Mouse (Mus musculus) ES-Bruce4 (cell line): ENCODE results near the gene Arhgap6. TPM values are rescaled to one million over a fixed set of nuclear protein-coding genes. Genes with fewer than 3 reads are reported as not detected.

Source experiments
- H3K27ac ChIP-seq: 2 replicates; pipeline ENCODE4 v1.5.1; 2012; ENCODE audit warnings: low read length, inconsistent platforms; ENCODE audit not compliant: insufficient read depth
- H3K27me3 ChIP-seq: 2 replicates; pipeline ENCODE4 v1.6.1; 2012; ENCODE audit warnings: mild to moderate bottlenecking, low read length, inconsistent platforms; ENCODE audit not compliant: control insufficient read depth, poor library complexity, insufficient read depth, severe bottlenecking
- H3K36me3 ChIP-seq: 2 replicates; pipeline ENCODE4 v1.6.1; 2012; ENCODE audit warnings: inconsistent platforms, mild to moderate bottlenecking, low read length, moderate library complexity; ENCODE audit not compliant: control insufficient read depth, poor library complexity, insufficient read depth, severe bottlenecking
- H3K4me1 ChIP-seq: one replicate; pipeline ENCODE4 v1.8.1; 2011; ENCODE audit warnings: low read length; ENCODE audit not compliant: control insufficient read depth, insufficient read depth
- H3K4me3 ChIP-seq: 2 replicates; pipeline ENCODE4 v1.5.1; 2011; ENCODE audit warnings: low read depth, mild to moderate bottlenecking, low read length
- H3K9ac ChIP-seq: 2 replicates; pipeline ENCODE4 v1.6.1; 2012; ENCODE audit warnings: low read depth, mild to moderate bottlenecking, inconsistent platforms; ENCODE audit not compliant: poor library complexity, severe bottlenecking
- H3K9me3 ChIP-seq: replicated peaks from 2 replicates; pipeline ENCODE4 v1.6.1; 2012; ENCODE audit warnings: mild to moderate bottlenecking, low read length, inconsistent platforms; ENCODE audit not compliant: control insufficient read depth, poor library complexity, insufficient read depth, severe bottlenecking
- CTCF ChIP-seq: IDR thresholded peaks from one replicate; pipeline ENCODE4 v1.8.1; 2011; ENCODE audit warnings: low read depth, low read length
- EP300 ChIP-seq: IDR thresholded peaks from 2 replicates; pipeline ENCODE4 v1.6.1; 2011; ENCODE audit warnings: low read depth, low read length; ENCODE audit not compliant: insufficient read depth
- POLR2A ChIP-seq: IDR thresholded peaks from one replicate; pipeline ENCODE4 v1.8.1; 2011; ENCODE audit warnings: low read length; ENCODE audit not compliant: insufficient read depth
- polyA plus RNA-seq: library from polyadenylated mRNA; stranded (reverse); fragments of >200 nt; gene quantifications from 2 replicates; pipeline ENCODE4 v1.2.4, GENCODE M21; 2011; ENCODE audit warnings: low read depth; ENCODE audit not compliant: missing spikeins, insufficient read depth, insufficient read length

The Arhgap6 gene
- 1.2 TPM in 2 replicates for polyA plus RNA-seq

DNA sequence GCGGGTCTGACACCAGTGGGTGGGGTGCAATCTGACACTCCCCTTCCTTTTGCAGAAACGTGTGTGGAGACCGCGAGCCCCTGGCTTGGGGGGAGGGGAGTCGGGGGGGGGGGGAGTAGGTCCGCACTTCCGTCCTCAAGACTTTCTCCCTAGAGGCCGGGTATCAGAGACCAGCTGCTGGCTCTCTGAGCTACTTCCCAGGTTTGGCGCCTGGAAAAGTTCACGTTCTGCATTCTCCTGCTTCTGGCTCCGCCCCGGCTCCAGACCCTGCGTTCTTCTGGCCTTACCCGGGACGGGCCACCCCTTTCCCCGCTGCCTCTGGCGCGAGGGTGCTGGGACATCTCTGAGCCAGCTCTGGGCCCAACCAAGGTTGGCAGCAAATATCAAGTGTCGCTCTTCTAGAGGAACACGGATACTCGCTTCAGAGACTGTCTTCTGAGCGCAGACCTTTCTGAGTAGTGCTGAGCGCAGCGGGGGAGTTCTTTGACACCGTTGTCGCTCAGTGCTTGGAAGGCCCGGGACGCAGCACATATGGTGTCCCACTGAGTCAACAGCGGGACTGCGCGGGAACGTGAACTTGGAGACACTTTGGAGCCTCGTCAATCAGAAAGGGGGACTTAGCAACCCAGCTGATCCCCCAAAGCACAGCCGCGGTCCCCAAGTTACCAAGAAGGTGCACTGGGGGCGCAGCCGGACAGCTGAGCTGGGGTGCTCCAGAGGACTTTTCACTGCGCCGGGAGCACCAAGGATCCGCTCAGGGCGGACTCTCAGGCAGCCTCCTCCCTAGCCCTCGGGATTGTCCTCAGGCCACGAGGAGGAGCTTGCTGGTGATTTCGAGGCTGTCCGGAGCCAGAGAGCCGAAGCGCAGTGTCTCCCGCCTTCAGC, at the start of gene Arhgap6:
Gene Arhgap6, plus strand, starts transcription at position 126 of the 885 bp plus-strand sequence.
- no peak for TF ChIP-seq CTCF
- TF ChIP-seq POLR2A = no peak
- no peak for TF ChIP-seq EP300
- peaks cover 3% of the 10 kb centered on the region; the same call in 1 of the 2 replicates for H3K27me3 ChIP-seq
- no peak within 1 kb of the TSS for H3K27ac ChIP-seq
- H3K9me3 ChIP-seq = no peaks in the 10 kb centered on the region
- H3K4me3 ChIP-seq = peak within 1 kb of the TSS; percentile 56
- H3K4me1 ChIP-seq = no peaks in the 10 kb centered on the region
- H3K36me3 ChIP-seq = no peaks in the 10 kb centered on the region
- H3K9ac ChIP-seq = 0 out of 2 replicates have a peak within 1 kb of the TSS, but pooled peaks have one; percentile 25

- no peak overlapping the region for H3K4me3 ChIP-seq
- TF ChIP-seq EP300 (no peak), CTCF (no peak), POLR2A (no peak)
- no peak overlapping the region for H3K9ac ChIP-seq
- H3K27ac ChIP-seq = no peak overlapping the region
- peaks cover 2% of the 10 kb centered on the region; the same call in 1 of the 2 replicates for H3K9me3 ChIP-seq
- 0 out of 2 replicates have a peak, but pooled peaks cover 1% of the 10 kb centered on the region for H3K27me3 ChIP-seq
- no peaks in the 10 kb centered on the region for H3K36me3 ChIP-seq
- no peaks in the 10 kb centered on the region for H3K4me1 ChIP-seq
These were observed 47.9 kb upstream of the Arhgap6 start for GRCm38 (mm10) chrX:168747011-168747410.

- Histone ChIP-seq H3K4me1 (no peaks in the 10 kb centered on the region), H3K9me3 (no peaks in the 10 kb centered on the region), H3K27ac (no peak overlapping the region), H3K36me3 (no peaks in the 10 kb centered on the region), H3K4me3 (peak overlapping the region; percentile 56), H3K9ac (peak overlapping the region; percentile 25; the same call in 1 of the 2 replicates), H3K27me3 (peaks cover 3% of the 10 kb centered on the region; the same call in 1 of the 2 replicates)
- TF ChIP-seq POLR2A (no peak), CTCF (no peak), EP300 (no peak)
These were observed 1.3 kb downstream of the Arhgap6 start for GRCm38 (mm10) chrX:168795859-168796848.

- H3K9ac ChIP-seq = no peak overlapping the region
- H3K36me3 ChIP-seq = no peaks in the 10 kb centered on the region
- no peaks in the 10 kb centered on the region for H3K27me3 ChIP-seq
- H3K27ac ChIP-seq = no peak overlapping the region
- no peaks in the 10 kb centered on the region for H3K4me1 ChIP-seq
- TF ChIP-seq POLR2A (no peak), CTCF (no peak), EP300 (no peak)
- no peak overlapping the region for H3K4me3 ChIP-seq
- no peaks in the 10 kb centered on the region for H3K9me3 ChIP-seq
These were observed 9.8 kb downstream of the Arhgap6 start for GRCm38 (mm10) chrX:168804677-168805076.

GRCm38 (mm10) chrX:168810513-168811265, 15.8 kb downstream of the Arhgap6 start:
- Histone ChIP-seq H3K9ac (no peak overlapping the region), H3K27ac (no peak overlapping the region), H3K4me1 (no peaks in the 10 kb centered on the region), H3K9me3 (no peaks in the 10 kb centered on the region), H3K27me3 (no peaks in the 10 kb centered on the region), H3K36me3 (no peaks in the 10 kb centered on the region), H3K4me3 (no peak overlapping the region)
- TF ChIP-seq POLR2A (no peak), CTCF (no peak), EP300 (no peak)
